Mouse (Mus musculus) bone marrow, adult 2 months (tissue): ENCODE data around the gene Tnni3.

Source experiments
- CTCF ChIP-seq: fragments of 200-500 bp; IDR thresholded peaks from 2 replicates; pipeline ENCODE4 v1.5.1; 2011; ENCODE audit warnings: low read length, control low read depth; ENCODE audit not compliant: control insufficient read depth, insufficient read depth
- POLR2A ChIP-seq: fragments of 200-500 bp; IDR thresholded peaks from 2 replicates; pipeline ENCODE4 v1.6.1; 2011; ENCODE audit warnings: low read depth, mild to moderate bottlenecking, control low read depth, low read length, borderline replicate concordance; ENCODE audit not compliant: control insufficient read depth

GRCm38 (mm10) chr7:4523205-4524130, 561 bp downstream of the Tnni3 start:
- TF ChIP-seq POLR2A (no peak), CTCF (no peak)
